Mouse (Mus musculus) adrenal gland, postnatal 4 days (tissue): ENCODE results near the gene Snn. TPM values are rescaled to one million over a fixed set of nuclear protein-coding genes. Genes with fewer than 3 reads are reported as not detected.

Experiments
- DNase-seq, 2 experiments: peaks; one replicate each; pipeline ENCODE4 v3.0.0; 2021 to 2022; ENCODE audit warnings: low spot score in 2 of 2, mixed read lengths in 2 of 2
- total RNA-seq, 2 experiments: library from RNA; stranded (reverse); gene quantifications; 2 replicates each; pipeline ENCODE4 v1.2.3; 2021

Gene Snn
- total RNA-seq, 2 experiments from 2014 or later, result 30.7 to 31.1 TPM

DNA sequence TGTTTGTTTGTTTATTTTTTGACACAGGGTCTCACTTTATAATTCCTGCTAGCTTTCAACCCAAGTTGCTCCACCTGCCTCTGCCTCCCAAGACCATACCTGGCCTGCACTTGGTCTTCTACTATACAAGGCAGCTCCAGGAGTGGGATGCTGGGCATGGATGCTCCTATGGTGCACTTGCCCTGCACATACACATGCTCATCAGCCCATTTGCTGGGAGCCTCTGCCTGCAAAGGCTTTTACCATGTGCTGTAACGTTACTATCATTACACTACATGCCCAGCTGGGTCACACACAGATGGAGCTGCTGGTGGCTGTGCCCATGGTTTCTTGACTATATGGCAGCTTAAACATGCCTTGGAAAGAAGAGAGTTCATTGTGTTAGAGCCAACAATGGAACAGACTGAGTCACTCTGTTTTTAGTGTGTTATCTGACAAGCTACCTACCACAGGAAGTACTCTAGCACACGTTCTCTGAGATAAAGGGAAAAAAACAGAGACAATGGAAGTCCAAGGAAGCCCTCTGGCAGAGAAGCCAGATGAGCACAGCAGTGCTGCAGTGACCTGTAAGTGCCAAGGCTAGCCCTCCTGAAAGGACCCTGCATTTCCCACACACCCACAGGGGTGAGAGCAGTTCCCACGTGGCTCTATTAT lies 17.6 kb downstream of the Snn start:
- no peak for DNase-seq

DNA sequence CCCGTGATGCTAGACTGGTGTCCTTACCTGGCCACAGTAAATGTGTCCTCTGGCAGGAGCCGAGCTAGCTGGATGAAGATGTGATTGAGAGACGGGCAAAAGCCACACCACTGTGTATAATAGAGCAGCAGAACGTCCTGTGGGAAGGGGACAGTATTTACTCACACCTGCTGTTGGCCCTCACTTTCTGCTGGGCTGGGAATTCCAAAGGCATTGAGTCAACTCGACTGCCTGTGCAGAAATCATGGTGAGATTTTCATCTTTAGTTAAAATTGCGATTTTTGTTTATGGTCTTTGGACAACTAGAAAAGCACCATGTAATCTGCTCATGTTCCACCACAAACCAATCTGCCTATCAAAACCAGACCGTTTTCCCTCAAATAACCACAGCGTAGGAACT lies 23.4 kb downstream of the Snn start:
- DNase-seq, result no peak

DNA sequence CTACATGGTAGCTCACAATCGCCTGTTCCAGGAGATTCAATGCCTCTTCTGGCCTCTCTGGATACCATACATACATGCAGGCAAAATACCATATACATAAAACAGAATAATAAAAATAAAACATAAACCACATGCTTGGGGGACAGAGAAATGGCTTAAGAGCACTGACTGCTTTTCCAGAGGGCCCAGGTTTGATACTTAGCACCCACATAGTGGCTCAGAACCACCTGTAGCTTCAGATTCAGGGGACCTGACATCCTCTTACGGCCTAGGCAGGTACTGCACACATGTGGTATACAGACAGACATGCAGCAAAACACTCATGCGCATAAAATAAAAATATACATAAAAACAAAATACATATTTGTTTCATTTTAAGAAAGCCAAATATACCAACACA lies 25.6 kb downstream of the Snn start:
- DNase-seq, result no peak

DNA sequence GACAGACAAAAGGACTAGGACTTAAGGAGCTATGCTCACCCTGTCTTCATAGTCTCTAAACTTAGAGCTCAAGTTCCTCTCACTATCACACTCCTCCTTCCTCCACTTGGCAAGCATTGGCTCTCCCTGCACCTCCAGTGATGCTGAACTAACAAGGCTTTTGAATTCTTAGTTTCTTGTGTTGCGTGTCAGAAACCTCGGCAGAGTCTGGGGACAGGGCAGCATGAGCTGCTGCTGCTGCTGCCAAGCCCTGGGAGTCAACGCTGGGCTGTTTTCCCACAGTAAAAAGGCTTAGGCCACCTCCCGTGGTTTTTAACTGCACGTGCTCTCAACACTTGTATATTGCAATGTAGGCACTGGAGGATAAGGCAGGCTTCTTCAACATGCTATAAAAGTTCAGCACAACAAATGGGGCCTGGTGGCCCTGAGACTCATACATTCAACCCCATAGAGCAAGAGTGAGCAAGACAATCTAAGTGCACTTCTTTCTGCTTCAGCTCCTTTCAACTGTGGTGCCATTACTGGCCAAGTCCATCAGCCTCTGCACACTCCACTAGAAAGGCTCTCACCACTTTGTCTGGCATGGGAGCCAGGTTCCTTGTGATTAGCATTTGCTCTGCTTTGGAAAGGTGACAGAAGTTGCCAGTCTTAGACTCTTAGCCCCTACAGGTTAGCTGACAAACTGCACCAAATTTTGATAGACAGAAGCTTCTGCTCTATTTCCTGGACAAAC lies 26.3 kb downstream of the Snn start:
- DNase-seq, result no peak

DNA sequence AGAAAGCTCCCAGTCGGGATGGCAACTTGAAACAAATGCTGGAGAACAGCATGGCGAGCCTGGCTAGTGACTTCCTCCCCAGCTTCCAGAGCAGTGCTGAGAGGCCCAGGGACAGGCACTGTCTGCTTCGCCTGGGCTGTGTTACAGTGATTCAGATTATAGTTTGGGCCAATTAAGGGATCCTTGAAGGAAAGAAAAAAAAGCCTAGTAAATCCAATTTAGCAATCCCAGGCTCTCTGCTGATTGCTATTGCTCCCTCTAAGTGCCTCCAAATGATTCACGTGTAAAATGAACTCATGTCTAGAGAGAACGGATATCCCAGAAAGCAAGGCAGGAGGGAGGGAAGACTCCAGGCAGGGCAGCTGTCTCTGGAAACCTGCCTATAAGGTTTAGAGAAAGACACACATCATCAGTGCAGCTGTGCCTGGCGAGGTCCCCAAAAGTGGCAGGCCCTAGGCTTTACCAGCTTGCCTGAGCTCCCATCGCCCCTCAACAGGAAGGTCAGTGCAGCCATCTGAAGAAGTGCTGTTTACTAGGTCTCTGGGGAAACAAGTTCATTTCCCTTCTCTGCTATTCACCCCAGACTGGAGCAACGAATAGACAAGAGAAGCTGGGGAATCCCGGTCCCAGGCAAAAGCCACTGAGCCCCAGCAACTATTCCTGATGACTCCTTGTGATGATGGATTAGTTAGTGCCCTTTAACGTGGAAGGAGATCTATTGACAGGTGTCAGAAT lies 30.3 kb downstream of the Snn start:
- no peak for DNase-seq

DNA sequence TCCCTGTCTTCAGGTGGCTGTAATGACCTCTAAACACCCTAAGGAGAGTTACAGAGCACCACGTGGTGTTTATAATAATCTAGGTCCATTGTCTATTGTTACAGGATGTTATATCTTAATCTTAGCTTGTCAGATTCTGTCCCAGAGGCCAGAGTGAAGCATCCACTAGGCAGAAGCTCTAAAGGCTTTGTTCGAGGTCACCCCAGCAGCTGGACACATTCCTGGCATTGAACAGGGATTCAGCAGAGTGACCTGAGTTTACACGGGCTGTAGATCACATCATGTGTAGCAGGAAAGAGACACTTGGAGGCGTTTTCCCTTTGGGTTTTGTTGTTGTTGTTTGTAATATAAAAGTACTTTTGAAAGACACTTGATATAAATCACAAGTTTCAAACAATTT lies 31.3 kb downstream of the Snn start:
- no peak for DNase-seq

DNA sequence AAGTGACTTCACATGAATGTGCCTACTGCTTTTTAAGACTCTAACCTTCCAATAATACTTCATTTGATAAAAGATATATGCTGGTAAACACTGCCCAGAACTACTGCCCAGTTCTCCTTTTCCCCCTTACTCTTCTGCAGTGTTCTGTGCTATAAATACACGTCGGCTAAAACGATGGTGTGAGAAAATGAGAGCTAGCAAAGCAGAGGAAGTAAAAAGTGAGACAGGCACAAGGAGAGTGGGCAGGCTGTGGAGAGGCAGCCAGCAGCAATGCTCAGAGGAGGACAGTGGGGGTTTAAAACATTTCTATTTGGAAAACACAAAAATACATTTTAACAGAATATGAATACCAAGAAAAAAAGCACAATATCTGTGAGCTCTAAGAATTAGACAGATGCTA lies 31.8 kb downstream of the Snn start:
- DNase-seq, result no peak

DNA sequence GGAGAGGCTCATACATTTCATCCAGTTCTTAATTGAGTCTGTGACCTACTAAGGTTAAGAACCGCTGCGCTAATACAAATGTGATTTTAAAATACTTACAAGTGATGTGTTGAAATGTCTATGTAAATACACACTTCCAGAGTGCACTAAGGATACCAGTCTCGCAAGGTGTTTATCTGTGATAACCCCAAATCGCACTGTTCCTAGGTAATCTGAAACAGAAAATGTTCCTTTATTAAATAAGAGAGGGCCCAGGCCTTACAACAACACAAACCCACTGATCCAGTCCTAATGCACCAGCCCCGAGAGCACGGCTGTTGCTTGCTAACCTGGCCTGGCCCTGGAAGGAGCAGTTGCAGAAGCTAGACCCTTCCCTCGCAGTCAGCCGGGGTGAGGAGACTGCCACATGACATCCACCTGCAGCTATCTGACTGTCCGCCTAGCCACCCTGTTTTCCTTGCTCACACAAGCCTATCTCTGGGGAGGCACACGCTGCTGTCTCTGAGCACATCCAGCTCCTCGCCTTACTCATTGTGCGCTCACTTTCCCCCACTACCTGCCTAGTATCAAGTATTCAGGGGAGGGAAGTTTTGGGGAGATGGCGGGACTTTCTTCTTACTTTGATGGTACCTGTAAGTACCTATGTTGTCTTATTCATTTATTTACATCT lies 33.1 kb downstream of the Snn start:
- no peak for DNase-seq

DNA sequence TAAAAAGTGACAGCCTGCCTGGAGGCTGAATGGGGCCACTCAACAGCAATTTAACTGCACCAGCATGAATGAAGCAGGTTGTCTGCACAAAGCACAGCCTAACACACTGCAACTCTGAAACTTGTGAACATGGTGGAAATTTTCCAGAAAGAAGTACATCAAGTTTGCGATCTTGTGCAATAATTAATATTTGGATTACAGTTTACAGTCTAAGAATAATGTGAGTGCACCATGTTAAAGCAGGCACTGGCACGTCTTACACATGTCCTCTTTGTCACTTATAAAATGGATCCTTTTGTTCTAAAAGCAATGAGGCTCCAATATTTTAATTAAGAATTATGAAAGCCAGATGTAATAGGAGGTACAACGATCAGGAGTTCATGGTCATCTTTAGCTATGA lies 36.6 kb downstream of the Snn start:
- no peak for DNase-seq

DNA sequence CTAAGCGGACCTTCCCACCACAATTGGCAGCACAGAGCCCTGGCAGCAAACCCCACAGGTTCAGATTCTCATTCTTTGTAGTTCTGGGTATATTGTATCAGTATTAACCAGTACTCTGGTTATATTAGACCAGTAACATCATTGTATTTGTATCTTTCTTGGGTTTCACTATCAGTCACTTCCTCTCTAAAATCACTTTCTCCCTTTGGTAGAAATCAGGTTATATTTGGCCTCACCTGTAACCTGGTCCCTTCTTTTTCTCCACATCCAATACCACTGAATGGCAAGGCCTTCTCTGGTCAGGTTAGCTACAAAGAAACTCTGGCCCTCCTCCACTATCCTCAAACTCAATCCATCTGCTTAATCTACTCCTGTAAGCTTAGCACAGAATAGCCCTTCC lies 44.2 kb downstream of the Snn start:
- DNase-seq, result no peak

DNA sequence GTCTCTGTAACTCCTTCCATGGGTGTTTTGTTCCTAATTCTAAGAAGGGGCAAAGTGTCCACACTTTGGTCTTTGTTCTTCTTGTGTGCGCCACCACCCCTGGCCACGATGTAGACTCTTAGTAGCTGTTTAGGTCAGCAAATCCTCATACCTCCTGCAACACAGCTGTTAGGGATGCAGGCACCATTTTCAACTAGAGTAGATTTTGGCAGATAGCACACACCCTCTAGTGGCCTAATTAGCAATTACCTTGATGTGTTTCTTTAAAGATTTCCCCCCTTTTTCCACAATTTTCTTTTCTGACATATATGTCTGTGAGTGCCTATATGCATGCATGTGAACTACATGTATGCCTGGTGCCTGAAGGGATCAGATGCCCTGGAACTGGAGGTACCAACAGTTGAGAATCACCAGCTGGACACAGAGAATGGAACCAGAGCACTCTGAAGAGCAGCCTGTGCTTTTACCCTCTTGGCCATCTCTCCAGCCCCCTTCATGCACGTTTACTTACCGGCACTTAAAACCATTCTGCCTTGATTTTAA lies 48.5 kb downstream of the Snn start:
- DNase-seq, result no peak

DNA sequence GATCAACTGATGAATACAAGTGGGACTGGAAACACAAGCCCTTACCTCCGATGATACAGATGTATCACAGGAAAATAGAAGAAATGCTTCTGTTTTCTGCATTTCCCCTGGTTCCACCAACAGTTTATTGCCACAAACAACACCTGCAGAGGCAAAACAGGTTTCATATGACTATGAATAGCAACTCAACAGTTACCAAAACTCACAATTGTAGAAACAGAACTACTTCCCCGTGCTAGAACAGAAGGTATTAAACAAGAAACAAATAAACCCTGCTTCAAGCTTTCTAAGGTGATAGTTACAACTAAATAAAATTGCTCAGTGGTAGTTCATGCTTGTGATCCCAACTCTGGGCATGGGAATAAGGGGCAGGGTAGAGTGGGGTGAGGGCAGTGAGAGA lies 61.9 kb downstream of the Snn start:
- DNase-seq, result no peak

DNA sequence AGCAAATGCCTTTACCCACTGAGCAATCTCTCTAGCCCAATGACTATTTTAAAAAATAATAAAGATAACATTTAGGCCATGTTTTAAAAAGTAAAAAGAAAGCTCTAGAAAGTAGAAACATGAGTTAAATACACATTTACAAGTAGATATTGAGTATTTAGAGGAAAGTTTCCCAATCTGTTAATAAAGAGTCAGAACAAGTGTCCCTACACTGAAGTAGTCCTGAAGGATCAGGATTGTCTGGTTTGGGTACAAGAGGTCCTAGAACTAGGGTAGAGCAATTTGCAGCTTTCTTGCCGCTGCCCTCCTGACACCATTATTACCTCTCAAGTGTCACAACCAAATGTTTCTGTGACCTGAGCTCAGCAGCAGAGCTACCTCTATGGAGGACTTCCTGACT lies 63.4 kb downstream of the Snn start:
- no peak for DNase-seq

Other genes starting within 250 kb of the Snn start
- not detected for gene Gm11172, start 248.0 kb upstream of the Snn start, total RNA-seq
- gene Rmi2, start 225.9 kb upstream of the Snn start, total RNA-seq, result 1 to 10 TPM; 2.1 to 3.4 TPM
- gene Litaf, start 5.2 kb downstream of the Snn start, total RNA-seq, result 10 to 100 TPM; 62.0 to 67.0 TPM
- gene Txndc11, start 73.7 kb downstream of the Snn start, total RNA-seq, result 10 to 100 TPM; 44.4 to 50.0 TPM
- gene Zc3h7a, start 115.4 kb downstream of the Snn start, total RNA-seq, result 100 to 1,000 TPM in 1 of 2 experiments, 10 to 100 TPM in 1; 94.4 to 117 TPM
- 10 to 100 TPM; 85.4 to 89.7 TPM for gene Rsl1d1, start 142.4 kb downstream of the Snn start, total RNA-seq
- 100 to 1,000 TPM; 102 to 117 TPM for gene Gspt1, start 193.4 kb downstream of the Snn start, total RNA-seq